Mouse (Mus musculus) testis, postnatal 10 days (tissue): ENCODE results near the gene Bbs9.
A peak's percentile ranks its signal among the peaks of the same experiment; 100 is the strongest.

ENCODE experiments used
- DNase-seq: peaks from one replicate; pipeline ENCODE4 v3.0.0; 2021; ENCODE audit warnings: low spot score

The Bbs9 gene

DNA sequence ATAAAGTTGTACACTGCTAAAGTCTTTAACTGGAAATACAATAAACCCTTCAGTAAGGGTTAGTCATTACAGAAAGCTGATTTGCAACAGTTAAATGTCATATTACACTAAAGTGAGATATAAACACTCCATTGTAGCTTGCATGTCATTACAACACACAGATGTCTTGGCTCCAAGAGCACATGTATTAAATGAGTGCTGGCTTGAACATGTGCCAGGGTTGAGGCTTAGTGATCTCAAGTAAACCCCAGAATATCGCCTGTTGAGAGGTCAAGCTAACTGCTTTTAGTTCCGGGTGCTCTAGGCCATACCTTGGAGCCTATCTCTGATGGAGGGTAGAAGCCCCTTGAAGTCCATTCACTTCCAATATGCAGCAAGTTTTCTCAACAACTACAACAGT lies 273.1 kb downstream of the Bbs9 start:
- DNase-seq: no peak

DNA sequence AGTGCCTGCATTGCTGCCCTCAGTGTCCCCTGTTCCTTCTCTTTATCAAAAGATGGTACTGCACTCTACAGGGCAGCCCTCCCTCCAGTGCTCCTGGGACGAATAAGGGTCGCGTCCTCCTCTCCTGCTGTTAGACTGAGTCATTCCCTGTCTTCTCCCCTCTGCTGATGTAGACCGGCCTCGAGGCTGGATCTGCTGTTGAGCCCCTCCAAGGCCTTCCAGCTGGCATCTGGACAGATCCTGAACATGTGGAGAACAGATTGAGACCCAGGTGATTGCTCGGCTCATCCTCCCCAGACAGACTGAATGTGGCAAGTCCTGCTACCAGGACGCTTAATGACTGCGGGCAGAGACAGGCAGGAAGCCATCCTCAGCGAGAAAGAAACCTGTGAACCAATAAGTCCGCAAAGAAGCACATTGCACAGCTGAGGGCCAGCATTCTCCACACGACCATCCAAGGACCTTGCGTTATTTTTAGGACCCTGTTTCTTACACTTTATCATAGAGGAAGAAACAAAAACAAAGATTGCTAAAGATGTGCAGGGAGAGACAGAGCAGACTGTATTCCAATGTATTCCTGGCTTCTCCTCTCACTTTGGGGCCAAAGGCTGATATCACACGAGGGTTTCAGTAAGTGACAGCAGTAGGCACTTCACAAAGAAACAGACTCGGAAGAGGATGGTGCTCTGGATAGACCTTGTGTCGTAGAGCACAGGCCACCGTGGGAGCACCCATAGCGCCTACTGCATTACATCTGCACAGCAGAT lies 275.4 kb downstream of the Bbs9 start:
- DNase-seq: peak; percentile 54

DNA sequence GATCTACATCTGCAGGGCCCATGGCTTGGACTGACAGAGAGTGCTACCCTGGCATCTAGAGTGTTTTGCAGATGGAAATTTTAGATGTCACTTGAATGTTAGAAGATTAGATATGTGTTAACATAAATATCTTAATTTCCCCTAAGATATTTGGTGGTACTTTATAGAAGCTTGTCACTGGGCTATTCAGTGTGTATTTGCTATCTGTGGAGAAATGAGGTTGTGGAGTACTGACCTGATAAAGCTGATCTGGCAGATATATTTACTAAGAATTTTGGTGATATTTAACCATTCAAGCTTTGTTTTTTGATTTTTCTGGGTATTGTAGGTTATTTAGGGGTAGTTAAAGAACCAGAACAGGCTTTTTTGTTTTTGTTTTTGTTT lies 276.0 kb downstream of the Bbs9 start:
- DNase-seq: no peak

DNA sequence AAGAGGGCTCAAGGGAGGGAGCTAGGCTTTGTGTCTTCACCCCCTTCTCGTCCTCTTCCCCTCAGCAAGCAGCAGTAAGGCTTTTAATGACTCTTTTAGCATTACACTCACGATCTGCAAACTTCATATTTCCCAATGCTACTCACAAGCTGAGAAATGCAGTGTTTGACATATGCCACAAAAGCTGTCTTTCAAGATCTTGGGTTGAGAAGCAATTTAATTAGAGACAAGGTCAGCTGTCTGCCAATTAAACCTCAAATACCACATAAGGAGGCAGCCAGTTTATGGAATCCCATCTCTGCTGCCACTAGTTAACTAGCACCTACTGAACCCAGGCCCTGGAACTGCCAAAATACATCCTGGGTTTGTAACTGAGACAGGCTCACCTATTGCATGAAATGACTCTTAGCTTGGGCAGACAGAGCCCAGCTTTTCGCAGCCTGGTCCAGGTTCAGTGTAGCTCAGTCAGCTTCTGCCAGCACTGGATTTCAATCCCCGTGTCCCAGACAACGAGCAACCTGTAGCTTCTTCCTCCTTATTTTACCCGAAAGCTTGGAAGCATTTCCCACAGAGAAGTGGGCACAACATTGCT lies 278.7 kb downstream of the Bbs9 start:
- DNase-seq: no peak

DNA sequence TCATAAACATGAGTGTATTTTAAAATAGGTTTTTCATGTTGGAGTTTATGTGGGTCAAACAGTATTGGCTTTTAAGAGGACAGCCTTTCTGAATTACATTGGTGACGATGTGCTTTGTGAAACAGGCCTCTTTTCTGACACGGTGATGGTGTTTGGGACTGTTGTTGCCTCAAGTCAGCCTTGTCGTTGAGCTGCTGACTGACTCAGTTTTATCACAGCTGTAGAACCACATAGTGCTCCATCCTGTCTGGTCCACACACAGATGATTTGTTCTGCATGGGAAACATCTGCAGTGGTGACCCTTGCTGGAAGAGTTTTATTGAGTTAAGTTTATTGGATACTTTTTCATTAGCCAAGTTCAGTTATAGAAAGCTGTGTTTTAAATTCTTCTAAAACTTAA lies 283.0 kb downstream of the Bbs9 start:
- DNase-seq: no peak

DNA sequence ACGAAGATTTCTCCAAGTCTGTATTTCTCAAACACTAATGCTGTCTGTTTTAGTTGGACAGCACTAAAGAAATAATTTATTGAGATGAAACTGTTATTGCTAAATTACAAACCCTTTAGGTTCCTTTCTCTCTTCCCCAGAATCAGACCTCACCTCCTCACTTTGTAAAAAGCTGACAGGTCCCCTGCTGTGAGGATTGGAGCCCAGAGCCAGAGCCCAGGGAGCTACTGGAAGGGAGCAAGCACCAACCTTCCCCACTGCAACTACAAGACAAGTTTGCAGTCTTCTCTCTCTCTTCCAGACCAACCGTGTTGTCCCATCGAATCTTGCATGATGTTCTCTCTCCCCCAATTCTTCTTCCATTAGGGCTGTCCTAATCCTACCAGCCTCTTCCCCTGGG lies 283.7 kb downstream of the Bbs9 start:
- no peak for DNase-seq

DNA sequence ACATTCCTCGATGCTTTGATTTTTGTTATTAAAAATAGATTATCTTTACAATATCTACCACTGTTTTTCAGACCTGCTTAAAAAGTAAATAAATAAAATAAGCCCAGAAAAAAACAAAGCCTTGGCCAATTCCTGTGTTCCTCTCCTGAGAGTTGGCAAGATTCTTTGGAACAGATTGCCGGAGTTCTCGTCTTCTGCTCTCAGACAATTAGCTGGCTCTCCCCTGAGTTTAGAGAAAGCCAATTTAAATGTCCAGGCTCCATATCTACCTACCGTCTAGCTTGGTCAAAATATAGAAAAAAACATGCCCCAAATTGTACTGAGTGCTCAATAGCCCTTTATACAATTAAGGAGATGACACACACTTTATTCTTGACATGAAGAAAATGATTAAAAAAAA lies 284.9 kb downstream of the Bbs9 start:
- DNase-seq: no peak

DNA sequence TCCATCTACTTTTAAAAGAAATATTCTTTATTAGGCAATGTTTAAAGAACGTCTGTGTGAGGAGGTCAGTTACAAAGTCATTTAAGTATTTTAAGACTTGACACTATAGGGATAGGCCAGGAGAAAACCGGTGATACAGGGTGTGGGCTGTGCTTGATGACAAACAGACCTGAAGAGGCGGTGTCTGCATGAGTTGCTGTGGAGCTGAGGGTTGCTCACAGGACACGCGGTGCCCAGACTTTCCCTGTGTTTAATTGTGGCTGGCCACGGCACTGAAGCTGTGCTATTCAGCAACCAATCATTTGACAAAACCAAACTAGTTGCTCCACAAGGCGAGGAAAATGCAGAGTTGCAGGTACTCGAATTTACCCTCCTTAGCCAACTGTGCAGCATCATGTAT lies 286.0 kb downstream of the Bbs9 start:
- no peak for DNase-seq

DNA sequence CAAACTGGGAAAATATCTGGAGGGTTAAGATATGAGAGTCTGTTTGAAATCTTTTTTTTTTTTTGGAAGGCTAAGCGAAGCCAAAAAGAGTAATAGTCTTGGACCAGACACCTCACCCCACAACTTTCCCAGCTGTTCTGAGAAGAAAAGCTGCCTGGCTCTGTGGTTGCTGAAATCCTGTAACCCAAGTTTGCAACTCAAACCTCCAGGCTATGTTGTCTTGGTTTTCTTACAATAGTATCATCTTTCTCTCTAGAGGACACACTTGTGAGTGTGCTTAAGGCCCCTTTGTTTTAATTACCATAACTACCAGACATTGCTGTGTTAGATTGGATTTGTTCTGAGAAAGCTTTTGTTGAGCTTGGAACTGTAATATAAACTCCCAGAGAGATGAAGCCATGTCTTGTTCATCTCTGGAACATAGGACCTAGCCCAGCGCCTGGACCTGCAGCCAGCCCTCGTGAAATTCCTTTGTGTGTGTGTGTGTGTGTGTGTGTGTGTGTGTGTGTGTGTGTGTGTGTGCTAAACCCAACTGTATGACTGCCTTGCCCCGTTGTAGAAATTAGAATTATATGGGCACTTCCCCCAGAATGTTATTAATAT lies 290.2 kb downstream of the Bbs9 start:
- DNase-seq: no peak

DNA sequence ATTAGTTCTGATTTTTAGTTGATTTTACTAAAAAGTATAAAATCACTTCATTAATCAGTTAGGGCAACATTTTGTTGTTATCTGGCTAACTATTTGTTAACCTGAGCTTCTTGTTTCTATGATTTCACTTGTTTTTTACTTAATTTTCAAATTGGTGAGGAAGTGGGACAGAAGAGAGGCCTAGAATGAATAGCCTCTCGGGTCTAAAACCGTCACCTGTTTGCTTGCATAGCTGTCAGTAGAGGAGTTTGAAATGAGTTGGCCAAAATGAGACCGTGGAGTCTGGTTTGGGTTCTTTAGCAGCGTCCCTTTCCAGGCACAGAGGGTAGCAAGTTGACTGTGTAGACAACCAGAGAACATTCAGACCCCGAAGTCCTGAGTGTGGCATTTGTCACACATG lies 291.6 kb downstream of the Bbs9 start:
- DNase-seq: no peak

DNA sequence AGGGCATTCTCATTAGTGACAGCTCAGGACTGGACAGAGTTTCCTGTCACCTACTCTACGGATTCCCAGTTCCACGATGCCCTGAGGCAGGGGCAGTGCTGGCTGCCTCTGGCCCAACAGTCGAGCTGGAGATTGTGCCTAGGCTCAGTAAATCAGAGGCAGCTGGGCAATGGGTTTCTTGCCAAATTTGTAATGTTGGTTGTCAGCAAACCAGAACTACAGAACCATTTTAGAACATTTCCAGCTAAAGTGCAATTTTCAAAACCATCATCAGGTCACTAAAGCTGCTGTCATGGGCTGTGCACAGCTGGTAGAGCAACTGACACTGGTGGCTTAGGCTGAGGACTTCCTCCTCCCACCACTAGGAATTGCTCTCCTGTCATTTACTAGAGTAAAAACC lies 292.3 kb downstream of the Bbs9 start:
- DNase-seq: no peak

DNA sequence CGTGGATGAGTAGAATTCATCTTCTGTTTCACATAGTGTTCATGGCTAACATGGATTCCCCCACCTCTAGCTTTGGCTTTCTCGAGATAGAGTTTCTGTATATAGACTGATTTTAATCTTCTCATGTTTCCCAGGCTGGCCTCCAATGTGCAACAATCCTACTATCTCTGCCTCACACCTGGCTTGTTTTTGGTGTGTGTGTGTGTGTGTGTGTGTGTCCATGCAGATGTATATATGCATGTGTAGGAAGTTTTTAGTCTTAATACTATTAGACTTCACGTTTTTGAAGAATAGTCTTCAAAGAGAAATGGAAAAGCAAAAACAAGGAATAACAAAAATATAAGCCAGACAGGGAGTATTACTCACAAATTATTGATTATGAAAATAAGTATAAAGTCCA lies 296.3 kb downstream of the Bbs9 start:
- no peak for DNase-seq

DNA sequence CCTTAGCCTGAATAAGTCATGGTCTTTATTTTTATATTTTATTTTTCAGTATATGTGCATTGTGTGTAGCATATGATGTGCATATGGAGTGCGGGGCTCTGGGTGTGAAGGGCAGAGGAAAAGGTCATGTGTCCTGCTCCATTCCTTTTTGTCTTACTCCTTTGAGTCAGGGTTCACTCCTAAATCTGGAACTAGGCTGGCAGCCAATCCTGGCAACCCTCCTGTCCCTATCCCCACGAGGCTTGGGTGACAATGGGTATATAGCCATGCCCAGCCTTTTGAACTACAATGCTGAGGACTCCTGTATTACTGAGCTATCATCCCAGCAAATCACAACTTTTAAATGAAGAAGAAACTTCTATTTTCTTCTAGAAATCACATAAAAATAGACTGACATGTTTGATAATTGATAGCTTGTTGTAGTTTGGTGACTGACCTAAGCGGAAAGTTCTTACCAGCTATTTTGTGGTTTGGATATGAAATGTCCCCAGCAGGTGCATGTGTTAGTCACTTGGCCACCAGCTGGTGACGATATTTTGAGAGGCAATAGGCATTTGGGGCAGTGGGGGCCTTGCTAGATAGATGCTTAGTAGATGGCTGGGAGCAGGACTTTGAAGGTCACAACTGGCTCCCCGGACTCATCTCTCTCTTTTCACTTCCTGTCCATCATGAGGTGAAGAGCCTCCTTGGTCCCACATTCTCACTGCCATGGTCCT lies 300.9 kb downstream of the Bbs9 start:
- no peak for DNase-seq

DNA sequence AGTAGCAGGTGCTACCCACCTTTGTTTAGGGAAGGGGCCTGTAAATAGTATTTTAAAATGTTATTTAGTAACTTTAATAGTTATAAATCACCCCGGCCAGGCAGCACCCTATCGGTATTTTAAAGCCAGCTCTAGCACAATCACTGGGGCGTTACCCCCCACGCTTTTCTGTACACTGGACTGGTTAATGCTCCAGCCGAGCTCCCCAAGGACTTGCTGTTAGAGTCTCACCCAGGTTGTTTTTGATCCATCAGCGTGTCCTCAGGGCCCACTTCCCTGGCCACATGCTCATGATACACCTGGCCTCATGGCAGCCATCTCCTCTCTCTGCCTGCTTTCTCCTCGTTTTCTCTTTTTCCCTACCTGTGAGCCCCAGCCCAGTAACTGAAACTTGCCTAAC lies 301.9 kb downstream of the Bbs9 start:
- no peak for DNase-seq

DNA sequence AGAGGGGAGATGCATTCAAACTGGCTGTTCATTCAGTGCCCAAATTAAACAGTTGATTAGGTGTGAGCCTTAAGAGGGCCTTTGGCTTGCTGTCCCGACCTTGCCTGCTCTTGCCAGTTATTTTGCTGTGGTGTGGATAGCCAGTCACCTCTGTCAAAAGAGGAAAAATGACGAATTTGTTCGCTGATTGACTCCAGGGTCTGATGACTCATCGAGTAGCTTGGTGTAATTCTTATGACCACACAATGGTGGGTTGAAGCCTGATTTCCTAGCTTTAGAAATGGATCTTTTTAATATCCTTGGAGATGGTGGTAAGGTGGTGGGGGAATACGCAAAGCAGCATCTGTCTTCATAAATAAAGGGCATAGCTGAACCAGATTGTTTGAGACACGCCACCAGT lies 304.1 kb downstream of the Bbs9 start:
- DNase-seq: no peak

DNA sequence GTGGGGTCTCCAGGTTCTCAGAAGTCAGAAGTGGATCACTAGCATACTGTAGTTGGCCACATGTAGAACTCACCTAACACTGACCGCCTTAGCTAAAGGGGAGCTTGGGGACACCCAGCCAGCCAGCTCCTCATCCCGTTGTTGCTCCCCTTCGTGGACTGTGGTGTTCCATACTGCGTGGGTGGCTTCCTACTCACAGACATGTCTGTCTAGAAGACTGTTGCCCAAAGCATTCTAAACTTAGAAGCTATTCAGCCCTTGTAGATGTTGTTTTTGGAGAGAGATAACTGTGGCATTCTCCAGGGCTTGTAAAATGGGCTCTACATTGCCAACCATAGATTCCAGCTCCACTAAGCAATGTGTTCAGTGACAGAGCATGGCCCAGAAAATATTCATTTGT lies 310.5 kb downstream of the Bbs9 start:
- DNase-seq: no peak

DNA sequence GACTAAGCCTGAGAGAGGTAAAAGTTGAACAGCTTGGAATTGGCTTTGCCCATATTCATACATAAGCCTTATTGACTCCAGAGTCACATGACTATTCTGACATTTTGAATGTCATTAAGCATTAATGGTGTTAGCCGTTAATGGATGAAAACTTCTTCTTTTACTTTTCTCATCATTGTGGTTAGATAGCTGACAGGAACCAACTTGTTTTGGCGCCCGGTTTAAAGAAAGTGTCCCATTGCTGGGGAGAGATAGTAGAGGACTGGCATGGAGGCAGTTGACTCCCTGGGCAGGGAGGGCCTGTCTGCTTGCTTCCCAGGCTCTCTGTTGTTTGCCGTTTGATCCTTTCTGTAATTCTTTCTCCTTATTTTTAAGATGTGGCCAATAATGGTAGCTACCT lies 312.9 kb downstream of the Bbs9 start:
- no peak for DNase-seq

DNA sequence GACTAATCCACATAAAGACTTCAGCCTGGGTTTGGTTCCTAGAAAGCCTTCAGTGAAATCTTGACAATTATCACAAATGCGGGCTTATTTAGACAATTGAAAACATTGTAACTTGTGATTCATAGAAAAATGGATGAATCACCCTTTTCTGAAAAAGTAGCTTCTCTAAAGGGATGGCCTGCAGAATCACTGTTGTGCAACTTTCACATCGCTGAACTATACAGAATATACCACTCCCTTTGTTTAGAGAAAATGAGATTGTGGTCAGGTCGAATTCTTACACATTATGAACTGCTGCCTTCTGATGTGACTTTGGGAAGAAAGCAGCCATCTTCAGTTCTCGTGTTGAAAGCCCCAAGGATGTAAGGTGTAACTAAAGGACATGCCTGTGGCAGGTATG lies 313.3 kb downstream of the Bbs9 start:
- no peak for DNase-seq

DNA sequence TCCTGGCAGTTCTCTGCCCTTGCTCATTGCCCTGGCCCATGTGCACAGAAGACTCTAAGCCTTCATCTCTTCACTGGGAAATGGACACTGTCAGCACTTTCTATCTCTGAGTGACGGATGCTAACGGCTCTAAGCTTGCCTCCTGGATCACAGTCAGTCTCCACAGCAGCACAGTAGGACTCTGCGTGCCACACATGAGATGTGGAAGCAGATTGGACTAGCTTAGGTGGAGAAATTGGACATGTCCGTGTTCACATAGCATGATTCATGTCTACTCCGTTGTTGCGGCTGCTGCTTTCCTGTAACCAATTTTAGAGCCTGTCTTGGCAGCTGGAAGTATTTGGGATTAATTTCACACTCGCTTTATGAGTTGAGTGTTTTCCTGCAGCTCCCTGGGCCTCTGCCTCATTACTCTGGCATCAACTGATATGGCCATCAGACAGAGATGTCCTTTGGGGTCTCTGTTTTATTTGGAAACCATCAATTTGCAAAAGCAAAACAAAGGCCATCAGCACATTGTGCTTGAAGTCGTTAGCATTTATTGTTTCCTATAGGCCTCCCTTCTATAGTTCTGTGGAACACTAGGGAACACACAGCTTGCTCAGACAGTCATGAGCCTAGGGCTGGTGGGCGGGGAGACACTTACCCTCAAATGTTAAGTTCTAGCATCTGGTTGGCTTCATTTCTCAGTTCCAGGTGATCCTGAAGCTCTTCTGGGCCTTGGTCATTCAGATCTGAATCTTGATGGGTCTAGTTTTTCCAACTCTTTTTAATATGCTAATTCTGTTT lies 314.1 kb downstream of the Bbs9 start:
- DNase-seq: no peak

DNA sequence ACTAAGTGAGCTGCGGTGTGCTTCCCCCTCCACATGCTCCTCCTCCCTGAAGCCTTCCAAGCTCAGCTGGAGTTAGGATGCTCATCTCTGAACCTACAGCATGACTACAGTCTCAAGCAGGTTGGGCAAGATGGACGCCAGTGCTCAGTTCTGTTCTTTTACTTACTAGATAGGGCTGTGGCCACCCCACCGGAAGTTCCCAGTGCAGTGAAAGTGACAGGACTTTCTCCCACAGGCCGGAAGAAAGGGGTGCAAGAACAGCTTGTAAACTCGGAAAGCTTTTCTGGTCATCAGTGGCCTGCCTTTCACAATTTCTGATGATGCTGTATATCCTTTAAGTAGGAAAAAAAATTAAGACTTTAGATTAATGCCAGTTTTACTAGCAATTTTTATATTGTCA lies 315.7 kb downstream of the Bbs9 start:
- no peak for DNase-seq

DNA sequence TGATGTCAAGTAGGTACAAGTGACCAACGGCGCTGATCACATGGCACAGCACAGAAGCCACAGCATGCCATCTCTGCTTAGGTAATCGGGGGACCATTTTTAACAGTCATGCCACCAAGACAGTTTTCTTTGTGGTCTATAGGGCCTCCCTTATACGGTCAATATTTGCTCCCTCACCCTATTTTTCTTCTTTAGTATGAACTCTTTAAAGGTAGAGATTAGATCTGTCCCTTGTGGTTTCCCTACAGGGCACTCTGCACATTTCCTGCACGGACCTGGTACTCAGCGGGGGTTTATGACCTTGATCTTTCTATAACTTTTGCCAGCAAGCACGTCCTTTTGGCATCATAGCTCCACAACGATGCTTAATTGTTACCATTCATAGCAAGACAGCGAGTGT lies 316.2 kb downstream of the Bbs9 start:
- DNase-seq: no peak

DNA sequence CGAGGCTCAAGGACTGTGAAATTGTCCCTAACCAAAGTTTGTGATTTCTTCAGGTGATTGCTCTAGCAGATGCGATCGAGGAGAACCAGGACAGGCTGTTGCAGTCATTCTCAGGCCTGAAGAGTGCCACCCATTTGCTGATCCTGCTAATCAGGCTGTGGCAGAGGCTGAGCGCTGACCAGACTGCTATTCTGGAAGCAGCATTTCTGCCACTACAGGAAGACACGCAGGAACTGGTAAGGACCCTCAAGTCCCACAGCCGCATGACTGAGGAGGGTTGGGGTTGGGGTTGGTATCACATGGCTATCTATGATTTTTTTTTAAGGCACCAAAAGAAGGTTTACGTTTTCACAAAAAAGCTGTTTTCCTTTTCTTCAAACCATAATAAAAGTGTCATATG lies 318.2 kb downstream of the Bbs9 start:
- no peak for DNase-seq
